Comparison of ENCODE assay signal across 9 mouse cellular contexts in the genomic region with DNA sequence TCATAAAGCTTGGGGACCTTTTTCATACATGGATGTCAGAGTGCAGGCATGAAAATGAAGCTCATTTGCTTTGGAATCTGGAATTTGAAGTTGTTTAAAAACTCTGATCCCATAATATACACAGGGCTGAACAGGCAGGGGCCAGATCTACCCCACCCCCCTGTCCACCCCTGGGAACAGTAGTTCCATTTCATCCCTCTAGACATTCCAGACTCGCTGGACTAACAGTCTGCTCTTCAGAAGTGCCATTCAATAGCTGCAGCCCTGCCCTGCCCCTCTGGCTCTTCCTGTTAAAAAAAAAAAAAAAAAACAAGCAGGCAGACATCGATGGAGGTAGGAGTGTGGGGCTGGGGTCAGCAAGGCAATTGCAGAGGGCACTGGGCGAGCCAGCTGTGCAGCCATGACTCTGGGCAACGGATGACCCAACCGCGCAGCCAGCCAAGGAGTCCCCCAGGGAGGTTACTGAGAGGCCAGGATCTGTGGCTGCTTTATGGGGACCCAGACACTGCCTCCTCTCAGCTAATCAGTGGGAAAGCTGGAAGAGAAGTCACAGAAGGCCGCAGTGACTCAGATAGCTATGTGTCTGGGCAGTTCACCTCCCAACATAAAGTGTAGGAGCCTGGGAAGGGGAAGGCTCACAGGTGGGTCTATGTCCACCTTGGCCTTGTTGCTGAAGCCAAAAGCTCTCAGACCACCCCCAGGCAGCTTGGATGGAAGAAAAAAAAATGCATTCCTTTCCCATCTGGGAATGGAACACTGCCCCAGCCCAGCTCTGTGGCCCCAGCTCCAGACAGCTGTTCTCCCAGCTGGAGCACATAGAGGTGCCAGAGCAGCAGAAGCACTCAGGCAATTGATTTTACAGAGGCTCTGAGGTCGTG. TPM values are rescaled to one million over a fixed set of nuclear protein-coding genes. Genes with fewer than 3 reads are reported as not detected.
DNase-seq lines count a peak whose midpoint lies in the region; ATAC-seq and TF ChIP-seq lines count a peak whose summit lies in the region.
"Had no signal": no experiment of that assay in that cellular context is flagged by ENCODE, and none has a peak within 500 bp of the region (broad histone marks: within the 10 kb centered on the region; RNA-seq: fewer than 3 reads in every experiment).

No protein-coding gene starts in this region.

- no peak overlapping the region for H3K4me3 ChIP-seq in hindbrain, postnatal 0 days (ENCODE audit: low read length)
- H3K4me3 ChIP-seq in hindbrain, embryonic 11.5 days (ENCODE audit: low read depth, low read length) = no peak overlapping the region
- no peak overlapping the region for H3K4me3 ChIP-seq in lung, embryonic 16.5 days (ENCODE audit: low read length)
- no peak overlapping the region for H3K4me3 ChIP-seq in hindbrain, embryonic 16.5 days (ENCODE audit: low read length)
- H3K4me3 ChIP-seq: erythroblast, embryonic 14.5 days had no signal

- peak overlapping the region; percentile 11; the same call in 1 of the 2 replicates for H3K27ac ChIP-seq in hindbrain, postnatal 0 days
- H3K27ac ChIP-seq in hindbrain, embryonic 11.5 days (ENCODE audit: low read depth, low read length) = no peak overlapping the region
- H3K27ac ChIP-seq in lung, embryonic 16.5 days (ENCODE audit: low read length) = no peak overlapping the region
- no peak overlapping the region for H3K27ac ChIP-seq in hindbrain, embryonic 16.5 days (ENCODE audit: low read depth, low read length)

- ATAC-seq in hindbrain, postnatal 0 days = no peak
- ATAC-seq in hindbrain, embryonic 11.5 days (ENCODE audit: low FRiP score) = no peak
- peak; percentile 52 for ATAC-seq in lung, embryonic 16.5 days (ENCODE audit: low read depth)
- ATAC-seq in hindbrain, embryonic 16.5 days = no peak

- H3K27me3 ChIP-seq in hindbrain, postnatal 0 days (ENCODE audit: insufficient read depth, low read length) = no peaks in the 10 kb centered on the region
- no peaks in the 10 kb centered on the region for H3K27me3 ChIP-seq in hindbrain, embryonic 11.5 days (ENCODE audit: control insufficient read depth, insufficient read depth, low read length)
- H3K27me3 ChIP-seq in lung, embryonic 16.5 days (ENCODE audit: control insufficient read depth, insufficient read depth, low read depth, low read length) = no peaks in the 10 kb centered on the region
- no peaks in the 10 kb centered on the region for H3K27me3 ChIP-seq in hindbrain, embryonic 16.5 days (replicated peaks; ENCODE audit: control insufficient read depth, insufficient read depth, low read length)

- H3K9ac ChIP-seq in hindbrain, postnatal 0 days (replicated peaks; ENCODE audit: low read length) = no peak overlapping the region
- H3K9ac ChIP-seq in hindbrain, embryonic 11.5 days (ENCODE audit: low read depth, low read length) = no peak overlapping the region
- no peak overlapping the region for H3K9ac ChIP-seq in lung, embryonic 16.5 days (ENCODE audit: low read length)
- H3K9ac ChIP-seq in hindbrain, embryonic 16.5 days (ENCODE audit: low read depth, low read length) = no peak overlapping the region

- no peaks in the 10 kb centered on the region for H3K9me3 ChIP-seq in hindbrain, postnatal 0 days (ENCODE audit: low read length)
- no peaks in the 10 kb centered on the region for H3K9me3 ChIP-seq in hindbrain, embryonic 11.5 days (ENCODE audit: control insufficient read depth, low read length)
- H3K9me3 ChIP-seq in lung, embryonic 16.5 days (ENCODE audit: control insufficient read depth, low read length) = no peaks in the 10 kb centered on the region
- no peaks in the 10 kb centered on the region for H3K9me3 ChIP-seq in hindbrain, embryonic 16.5 days (ENCODE audit: control insufficient read depth, low read length)

- no peak for TF ChIP-seq CTCF in hindbrain, postnatal 0 days (IDR thresholded peaks at IDR 0.05; ENCODE audit: low read depth)

- H3K4me2 ChIP-seq in hindbrain, postnatal 0 days (ENCODE audit: low read depth, low read length) = no peak overlapping the region
- no peak overlapping the region for H3K4me2 ChIP-seq in hindbrain, embryonic 11.5 days (replicated peaks; ENCODE audit: low read depth, low read length)
- no peak overlapping the region for H3K4me2 ChIP-seq in lung, embryonic 16.5 days (ENCODE audit: low read depth, low read length)
- no peak overlapping the region for H3K4me2 ChIP-seq in hindbrain, embryonic 16.5 days (ENCODE audit: low read length)

- no peaks in the 10 kb centered on the region for H3K36me3 ChIP-seq in hindbrain, postnatal 0 days (ENCODE audit: insufficient read depth, low read length)
- H3K36me3 ChIP-seq in hindbrain, embryonic 11.5 days (ENCODE audit: control insufficient read depth, insufficient read depth, low read length) = no peaks in the 10 kb centered on the region
- no peaks in the 10 kb centered on the region for H3K36me3 ChIP-seq in lung, embryonic 16.5 days (ENCODE audit: control insufficient read depth, insufficient read depth, low read length)
- no peaks in the 10 kb centered on the region for H3K36me3 ChIP-seq in hindbrain, embryonic 16.5 days (ENCODE audit: control insufficient read depth, insufficient read depth, low read length)

- WGBS in hindbrain, postnatal 0 days = 50% methylated on average over 8 of the region's 8 CpGs
- WGBS in hindbrain, embryonic 11.5 days = 50% methylated on average over 7 of the region's 8 CpGs
- WGBS in lung, embryonic 16.5 days = 26% methylated on average over 8 of the region's 8 CpGs
- 54% methylated on average over 8 of the region's 8 CpGs for WGBS in hindbrain, embryonic 16.5 days

- H3K4me1 ChIP-seq in hindbrain, postnatal 0 days (ENCODE audit: insufficient read depth, low read length) = no peaks in the 10 kb centered on the region
- no peaks in the 10 kb centered on the region for H3K4me1 ChIP-seq in hindbrain, embryonic 11.5 days (replicated peaks; ENCODE audit: control insufficient read depth, insufficient read depth, low read length)
- peaks cover 11% of the 10 kb centered on the region for H3K4me1 ChIP-seq in lung, embryonic 16.5 days (replicated peaks; ENCODE audit: control insufficient read depth, insufficient read depth, low read length)
- peaks cover 2% of the 10 kb centered on the region; the same call in 1 of the 2 replicates for H3K4me1 ChIP-seq in hindbrain, embryonic 16.5 days (ENCODE audit: control insufficient read depth, insufficient read depth, low read depth, low read length)

- DNase-seq in hindbrain, postnatal 0 days (ENCODE audit: low spot score) = no peak
- no peak for DNase-seq in hindbrain, embryonic 11.5 days (ENCODE audit: low spot score)
- peak; percentile 67 for DNase-seq in 3T3-L1 (ENCODE audit: low read depth, low spot score)
- DNase-seq in fibroblast of lung, adult 2 months (ENCODE audit: low read depth) = peak; percentile 69
- no peak for DNase-seq in thymus, adult 18-20 months
- DNase-seq in ovary, postnatal 36 days (ENCODE audit: low spot score) = no peak

RNA-seq across cellular contexts. Expression of a gene that starts 26.2 kb away (rescaled TPM):
- total RNA-seq in hindbrain, postnatal 0 days (2014; rRNA removed) = 0.72 and 0.78 TPM in 2 replicates
- 0.18 TPM in 1 of 2 replicates, not detected in the other for polyA plus RNA-seq in hindbrain, postnatal 0 days (2015; fragmentation: Nextera tagmentation; extraction: Ambion mirVana)
- 0.20 and 0.37 TPM in 2 replicates for polyA plus RNA-seq in hindbrain, embryonic 11.5 days (2014; fragmentation: Nextera tagmentation; extraction: Ambion mirVana)
- 0.67 and 0.94 TPM in 2 replicates for polyA plus RNA-seq in lung, embryonic 16.5 days (2015; fragmentation: Nextera tagmentation; extraction: Ambion mirVana)
- 0.15 and 0.34 TPM in 2 replicates for polyA plus RNA-seq in hindbrain, embryonic 16.5 days (2015; fragmentation: Nextera tagmentation; extraction: Ambion mirVana)
- polyA plus RNA-seq: erythroblast, embryonic 14.5 days had no signal

Comparison
In these comparisons a context has a peak if more than half of its experiments do, and no peak if none do; other contexts are left out.
1. DNase-seq: peak in 3T3-L1 (single experiment) and fibroblast of lung, adult 2 months (single experiment); none in hindbrain, postnatal 0 days (single experiment), hindbrain, embryonic 11.5 days (single experiment), thymus, adult 18-20 months (0 of 2) and ovary, postnatal 36 days (single experiment).